Mouse (Mus musculus) hindbrain, postnatal 0 days (tissue): ENCODE measurements around the gene Cmtr1. TPM values are rescaled to one million over a fixed set of nuclear protein-coding genes. Genes with fewer than 3 reads are reported as not detected.

Experiments
- ATAC-seq: fragments of 200-750 bp; cut with Nextera tagmentation; 2 replicates; pipeline ENCODE4 v1.8.0; 2017; ENCODE audit warnings: mild to moderate bottlenecking, moderate TSS enrichment, moderate library complexity
- DNase-seq: peaks from one replicate; pipeline ENCODE4 v3.0.0-alpha.2; 2015; ENCODE audit warnings: low spot score
- H3K27ac ChIP-seq: fragments of 300-500 bp; sonication (generic); 2 replicates; pipeline ENCODE4 v1.5.1; 2014; ENCODE audit warnings: mild to moderate bottlenecking
- H3K27me3 ChIP-seq: fragments of 300-500 bp; sonication (generic); 2 replicates; pipeline ENCODE4 v1.6.1; 2014; ENCODE audit warnings: low read length, mixed read lengths; ENCODE audit not compliant: insufficient read depth
- H3K36me3 ChIP-seq: fragments of 300-500 bp; sonication (generic); 2 replicates; pipeline ENCODE4 v1.6.1; 2014; ENCODE audit warnings: low read length, mixed read lengths; ENCODE audit not compliant: insufficient read depth
- H3K4me1 ChIP-seq: fragments of 300-500 bp; sonication (generic); 2 replicates; pipeline ENCODE4 v1.6.1; 2014; ENCODE audit warnings: antibody characterized with exemption, low read length, mixed read lengths; ENCODE audit not compliant: insufficient read depth
- H3K4me2 ChIP-seq: fragments of 300-500 bp; sonication (generic); 2 replicates; pipeline ENCODE4 v1.6.1; 2014; ENCODE audit warnings: low read depth, mild to moderate bottlenecking, low read length, moderate library complexity, mixed read lengths
- H3K4me3 ChIP-seq: fragments of 300-500 bp; sonication (generic); 2 replicates; pipeline ENCODE4 v1.5.1; 2014; ENCODE audit warnings: low read length
- H3K9ac ChIP-seq: fragments of 300-500 bp; sonication (generic); replicated peaks from 2 replicates; pipeline ENCODE4 v1.6.1; 2014; ENCODE audit warnings: mild to moderate bottlenecking, low read length, moderate library complexity, mixed read lengths
- H3K9me3 ChIP-seq: fragments of 300-500 bp; sonication (generic); 2 replicates; pipeline ENCODE4 v1.6.1; 2016; ENCODE audit warnings: low read length, mixed read lengths
- CTCF ChIP-seq: IDR thresholded peaks from 2 replicates; pipeline ENCODE4 v1.5.1; 2016; ENCODE audit warnings: antibody characterized with exemption, control low read depth, low read depth
- WGBS: fragments of 180-500 bp; shearing (Covaris S2); extraction: QIAGEN DNeasy Blood & Tissue Kit; methylation state at CpG from one replicate; pipeline ENCODE4 v1.1.7; 2014; 5-methylcytosine and 5-hydroxymethylcytosine counted together
- polyA plus RNA-seq: library from polyadenylated mRNA; unstranded; fragments of >200 nt; fragmentation: Nextera tagmentation; extraction: Ambion mirVana; gene quantifications from 2 replicates; pipeline ENCODE4 v1.2.1, GENCODE M21; 2015
- total RNA-seq: library from RNA; depleted of rRNA; stranded (reverse); fragments of >200 nt; gene quantifications from 2 replicates; pipeline ENCODE4 v1.2.3, GENCODE M21; 2014

The Cmtr1 gene
- total and polyA plus RNA-seq, 2 experiments from 2014 or later: 71.5 to 116 TPM

GRCm38 (mm10) chr17:29668051-29668986, 7.9 kb downstream of the Cmtr1 start:
- Histone ChIP-seq H3K9me3 (no peaks in the 10 kb centered on the region), H3K4me1 (peaks cover 5% of the 10 kb centered on the region; the same call in 1 of the 2 replicates), H3K4me3 (no peak overlapping the region), H3K36me3 (peaks cover 16% of the 10 kb centered on the region), H3K4me2 (no peak overlapping the region), H3K9ac (no peak overlapping the region), H3K27ac (peak overlapping the region; percentile 68), H3K27me3 (no peaks in the 10 kb centered on the region)
- 45% methylated on average over 10 of the region's 10 CpGs for whole genome bisulfite sequencing
- DNase-seq (peak; percentile 67), ATAC-seq (peak; percentile 76)
- TF ChIP-seq CTCF: no peak

GRCm38 (mm10) chr17:29669030-29669429, 8.6 kb downstream of the Cmtr1 start:
- Histone ChIP-seq H3K4me2 (no peak overlapping the region), H3K36me3 (peaks cover 23% of the 10 kb centered on the region), H3K4me1 (peaks cover 5% of the 10 kb centered on the region; the same call in 1 of the 2 replicates), H3K27me3 (no peaks in the 10 kb centered on the region), H3K9me3 (no peaks in the 10 kb centered on the region), H3K9ac (no peak overlapping the region), H3K27ac (peak overlapping the region; percentile 68; the same call in 1 of the 2 replicates), H3K4me3 (no peak overlapping the region)
- ATAC-seq (no peak), DNase-seq (no peak)
- WGBS: 89% methylated on average over 4 of the region's 4 CpGs
- TF ChIP-seq CTCF: no peak

DNA sequence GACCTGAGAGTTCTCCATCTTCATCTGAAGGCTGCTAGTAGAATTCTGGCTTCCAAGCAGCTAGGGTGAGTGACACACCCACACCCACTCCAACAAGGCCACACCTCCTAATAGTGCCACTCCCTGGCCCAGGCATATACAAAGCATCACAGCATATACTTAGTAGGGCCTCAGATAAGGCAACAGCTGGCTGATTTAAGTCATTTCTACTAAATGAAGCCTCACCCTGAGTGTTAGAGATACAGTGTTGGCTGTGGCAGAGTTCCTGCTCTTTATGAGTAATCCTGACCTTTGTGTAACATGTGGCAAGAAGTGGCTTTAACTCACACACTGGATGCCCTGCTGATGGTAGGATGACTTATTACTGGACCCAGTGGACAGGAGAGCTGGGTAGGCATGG, 9.5 kb downstream of the Cmtr1 start:
- Histone ChIP-seq H3K9ac (no peak overlapping the region), H3K36me3 (peaks cover 26% of the 10 kb centered on the region), H3K27ac (no peak overlapping the region), H3K4me2 (no peak overlapping the region), H3K4me1 (peaks cover 5% of the 10 kb centered on the region; the same call in 1 of the 2 replicates), H3K4me3 (no peak overlapping the region), H3K9me3 (no peaks in the 10 kb centered on the region), H3K27me3 (no peaks in the 10 kb centered on the region)
- no peak for TF ChIP-seq CTCF
- no peak for DNase-seq
- ATAC-seq: 0 out of 2 replicates have a peak, but pooled peaks have one; percentile 21

- peaks cover 5% of the 10 kb centered on the region; the same call in 1 of the 2 replicates for H3K4me1 ChIP-seq
- no peaks in the 10 kb centered on the region for H3K27me3 ChIP-seq
- WGBS: 29% methylated on average over 2 of the region's 2 CpGs
- H3K9ac ChIP-seq: no peak overlapping the region
- no peak overlapping the region for H3K27ac ChIP-seq
- DNase-seq: peak; percentile 21
- no peak overlapping the region for H3K4me2 ChIP-seq
- H3K4me3 ChIP-seq: no peak overlapping the region
- no peak for ATAC-seq
- no peaks in the 10 kb centered on the region for H3K9me3 ChIP-seq
- TF ChIP-seq CTCF: no peak
- H3K36me3 ChIP-seq: peaks cover 35% of the 10 kb centered on the region
Observed at GRCm38 (mm10) chr17:29671021-29671420, 10.6 kb downstream of the Cmtr1 start.

DNA sequence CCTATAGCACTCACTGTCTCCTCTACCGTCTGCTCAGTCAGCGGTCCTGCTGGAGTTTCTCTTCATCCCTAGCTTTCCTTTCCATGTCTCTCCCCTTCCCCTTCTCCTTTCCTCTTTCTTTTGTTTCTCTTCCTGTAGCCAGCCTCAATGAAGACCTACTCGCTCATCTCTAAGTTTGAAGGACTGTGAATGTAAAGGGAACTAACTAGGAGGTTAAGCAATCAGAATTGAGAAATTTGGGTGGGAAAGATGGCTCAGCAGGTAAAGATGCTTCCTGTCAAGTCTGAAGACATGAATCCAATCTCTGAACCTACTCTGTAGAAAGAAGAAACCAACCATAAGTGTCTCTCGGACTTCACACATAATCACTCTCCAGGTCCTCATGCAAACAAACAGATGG, 12.9 kb downstream of the Cmtr1 start:
- TF ChIP-seq CTCF: no peak
- no peaks in the 10 kb centered on the region for H3K9me3 ChIP-seq
- peaks cover 2% of the 10 kb centered on the region; the same call in 1 of the 2 replicates for H3K4me1 ChIP-seq
- no peak overlapping the region for H3K4me3 ChIP-seq
- H3K4me2 ChIP-seq: no peak overlapping the region
- ATAC-seq (no peak), DNase-seq (no peak)
- no peaks in the 10 kb centered on the region for H3K27me3 ChIP-seq
- peaks cover 48% of the 10 kb centered on the region for H3K36me3 ChIP-seq
- no peak overlapping the region for H3K9ac ChIP-seq
- no peak overlapping the region for H3K27ac ChIP-seq
- 95% methylated on average over 4 of the region's 4 CpGs for WGBS

DNA sequence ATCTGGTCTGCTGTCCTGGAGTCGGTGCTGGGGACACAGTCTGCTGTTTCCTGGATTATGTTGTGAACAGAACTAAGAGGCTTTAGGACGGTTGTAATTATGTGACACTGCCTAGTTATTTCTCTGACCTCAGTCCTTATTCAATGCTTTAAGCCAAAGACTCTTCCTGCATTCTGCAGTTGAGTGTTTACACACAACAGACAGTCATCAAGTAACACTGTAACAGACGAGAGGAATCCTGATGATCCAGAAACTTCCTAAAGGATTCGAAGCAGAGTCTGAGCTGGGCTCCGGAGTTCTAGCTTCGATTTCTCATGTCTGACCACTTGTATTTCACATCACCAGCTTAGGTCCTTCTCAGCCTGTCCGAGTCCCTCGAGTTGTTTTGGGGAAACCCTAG, 18.1 kb downstream of the Cmtr1 start:
- 84% methylated on average over 8 of the region's 8 CpGs for WGBS
- peaks cover 57% of the 10 kb centered on the region for H3K36me3 ChIP-seq
- no peak for TF ChIP-seq CTCF
- H3K9me3 ChIP-seq: no peaks in the 10 kb centered on the region
- H3K27me3 ChIP-seq: no peaks in the 10 kb centered on the region
- no peak for ATAC-seq
- H3K9ac ChIP-seq: no peak overlapping the region
- H3K27ac ChIP-seq: no peak overlapping the region
- peaks cover 6% of the 10 kb centered on the region; the same call in 1 of the 2 replicates for H3K4me1 ChIP-seq
- H3K4me2 ChIP-seq: no peak overlapping the region
- DNase-seq: no peak
- no peak overlapping the region for H3K4me3 ChIP-seq
